Mouse (Mus musculus) kidney, postnatal 14 days (tissue): ENCODE measurements at regions not wholly inside any gene's neighbourhood (a gene's known extent, or its start where the extent isn't known, plus 50 kb on each side); places are given as distances from the start of the nearest gene placed in this dataset.

Experiments
- DNase-seq: peaks from one replicate; pipeline ENCODE4 v3.0.0; 2022; ENCODE audit warnings: mixed read lengths

DNA sequence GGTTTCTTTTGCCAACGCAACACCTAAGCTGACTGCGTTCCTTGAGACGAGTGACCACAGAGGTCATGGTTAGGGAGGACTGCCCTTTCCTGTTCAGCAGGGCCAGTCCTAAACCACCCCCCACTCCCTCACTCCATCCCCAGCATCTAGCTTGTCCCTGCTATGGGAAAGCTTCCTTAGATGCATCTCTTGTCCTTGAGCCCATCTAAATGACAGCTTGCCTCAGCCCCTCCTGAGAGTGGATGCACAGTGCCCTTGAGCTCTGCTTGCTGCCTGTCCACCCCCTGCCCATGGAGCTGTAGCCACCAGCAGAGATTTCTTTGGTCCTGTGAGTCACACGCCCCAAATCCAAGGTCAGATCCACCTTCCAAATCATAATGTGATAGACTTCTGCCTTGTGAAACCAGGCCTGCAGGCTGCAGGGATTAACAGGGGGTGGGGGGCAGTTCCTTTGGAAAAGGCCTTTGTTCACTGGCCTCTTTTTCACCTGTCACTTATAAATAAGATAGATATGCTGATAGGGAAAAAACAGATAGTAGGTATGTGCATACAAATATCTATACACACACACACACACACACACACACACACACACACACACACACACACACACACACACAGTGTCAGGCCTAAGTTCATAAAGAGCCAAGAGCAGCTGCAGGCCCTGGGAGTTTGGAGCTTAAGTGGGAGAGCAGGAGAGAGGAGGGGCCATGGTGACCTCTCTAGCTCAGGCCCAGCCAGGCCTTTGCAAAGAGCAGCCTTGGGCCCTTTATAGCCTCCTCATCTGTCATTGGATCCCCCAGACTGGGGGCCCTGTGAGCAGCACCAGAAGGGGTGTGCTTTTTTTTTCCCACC is 56.4 kb upstream of the Adra2c start:
- no peak for DNase-seq

DNA sequence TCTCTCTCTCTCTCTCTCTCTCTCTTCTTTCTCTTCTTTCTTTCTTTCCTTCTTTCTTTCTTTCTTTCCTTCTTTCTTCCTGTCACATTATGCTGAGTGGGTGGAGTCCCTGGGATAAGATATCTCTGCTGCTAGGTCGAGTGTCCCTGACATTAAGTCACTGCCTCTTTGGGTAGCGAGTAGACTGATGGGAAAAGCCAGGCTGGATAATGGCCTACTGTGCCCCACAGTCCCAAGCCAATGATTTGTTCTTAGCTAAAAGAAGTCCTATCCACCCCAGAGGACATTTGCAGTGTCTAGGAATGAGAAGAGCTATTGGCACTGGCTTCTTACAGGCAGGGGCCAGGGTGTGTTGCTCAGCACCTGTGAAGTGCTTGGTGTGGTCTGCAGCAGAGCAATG is 61.8 kb upstream of the Adra2c start:
- no peak for DNase-seq

DNA sequence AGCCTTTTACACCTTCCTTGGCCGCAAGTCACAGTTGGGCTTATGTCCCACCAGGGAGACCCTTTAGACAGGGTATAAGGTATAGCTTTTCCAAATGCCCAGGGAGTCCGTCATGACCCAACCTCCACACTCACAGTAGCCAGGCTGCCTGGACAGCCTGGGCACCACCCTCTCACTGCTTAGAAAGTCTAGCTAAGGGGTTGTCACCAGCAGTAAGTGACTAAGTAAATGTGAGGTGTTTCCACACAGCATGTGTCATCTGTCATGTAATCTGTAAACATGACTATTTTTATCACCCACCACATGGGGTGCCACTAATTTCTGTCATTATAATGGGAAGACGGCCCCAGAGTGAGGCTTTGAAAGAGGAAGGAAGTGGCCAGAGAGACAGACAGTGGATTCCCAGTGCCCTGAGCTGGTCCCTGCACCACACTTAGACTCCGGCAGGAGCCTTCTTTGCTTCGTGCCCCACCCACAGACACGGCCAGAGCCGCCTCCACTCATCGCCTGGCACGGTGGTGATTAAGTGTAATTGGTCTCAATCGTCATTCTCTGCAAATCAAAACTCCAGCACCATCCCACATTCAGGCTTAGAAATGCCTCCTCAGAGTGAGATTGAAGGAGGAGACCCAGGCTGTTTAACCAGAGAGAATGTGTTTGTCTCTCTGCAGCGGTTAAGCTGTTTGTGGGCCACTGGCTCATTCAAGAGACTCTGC is 62.5 kb upstream of the Adra2c start:
- no peak for DNase-seq

DNA sequence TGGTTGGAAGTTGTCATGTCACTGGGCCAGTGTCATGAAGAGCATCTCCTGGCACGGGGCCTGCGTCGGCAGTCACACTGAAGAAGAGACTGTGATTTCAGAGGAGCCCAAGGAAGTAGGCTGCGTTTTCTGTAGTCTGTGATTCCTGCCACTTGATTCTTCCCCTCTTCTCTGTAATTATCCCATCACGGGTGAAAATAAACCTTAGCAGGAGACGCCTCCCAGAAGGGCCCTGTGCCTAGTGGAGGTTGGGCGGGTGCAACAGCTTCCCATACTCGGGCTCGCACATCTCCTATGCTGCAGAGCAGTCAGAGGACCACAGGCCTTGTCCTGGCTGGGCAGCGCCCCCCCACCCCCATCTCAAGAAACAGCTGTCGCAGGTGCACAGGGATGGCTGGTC is 63.1 kb upstream of the Adra2c start:
- DNase-seq: no peak

DNA sequence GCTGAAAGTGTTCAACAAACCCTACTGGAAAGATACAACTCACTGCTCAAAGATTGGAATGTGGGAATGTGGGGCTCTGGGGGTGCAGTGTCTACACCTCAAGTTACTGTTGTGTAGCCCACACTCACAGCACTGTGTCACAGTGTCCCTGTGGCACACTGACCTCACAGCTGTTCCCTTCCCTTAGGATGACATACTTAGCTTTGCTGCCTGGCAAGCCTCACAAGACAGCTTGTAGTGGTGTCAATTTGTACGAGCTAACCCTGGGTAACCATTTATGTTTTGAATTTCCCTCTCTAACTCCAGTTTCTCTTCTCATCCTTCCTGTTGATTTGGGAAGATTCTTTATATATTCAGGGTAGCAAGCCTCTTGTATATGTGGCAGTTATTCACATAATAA is 68.8 kb upstream of the Adra2c start:
- no peak for DNase-seq

DNA sequence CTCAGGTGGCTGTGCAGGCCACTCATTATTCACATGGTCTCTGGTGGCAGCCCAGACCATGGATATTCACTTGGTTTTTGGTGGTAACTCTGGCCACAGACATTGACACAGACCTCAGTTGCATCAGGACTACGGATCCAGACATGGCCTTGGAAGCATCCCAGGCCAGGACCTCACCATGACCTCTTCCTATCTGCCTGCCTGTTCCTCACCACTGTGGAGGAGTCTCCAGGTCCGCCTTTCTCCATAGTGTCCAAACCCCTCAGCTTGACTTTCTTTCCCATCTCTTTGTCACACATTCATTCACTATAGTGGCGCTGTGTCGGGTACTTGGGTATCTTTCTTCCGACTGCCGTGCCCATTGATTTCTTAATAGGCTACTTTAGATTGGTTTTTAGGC is 74.1 kb upstream of the Adra2c start:
- no peak for DNase-seq

DNA sequence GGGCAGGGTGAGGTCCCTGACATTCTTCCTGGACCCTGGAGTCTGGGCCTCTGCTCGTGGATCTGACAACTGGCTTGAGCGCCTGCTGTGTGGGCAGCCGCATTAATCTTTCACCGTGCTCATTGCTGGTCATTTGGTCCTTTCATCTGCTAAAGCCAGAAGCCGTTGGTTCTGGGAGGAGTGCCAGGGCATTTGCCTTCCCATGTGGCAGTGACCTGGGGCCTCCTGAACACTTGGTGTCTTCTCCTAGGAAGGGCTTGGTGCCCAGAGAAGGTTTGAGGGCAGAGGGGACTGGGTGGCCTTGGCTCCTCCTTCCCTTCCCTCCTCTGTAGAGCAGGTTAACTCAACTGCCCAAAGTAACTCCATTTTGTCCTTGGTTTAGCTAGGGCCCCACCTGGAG is 79.7 kb upstream of the Adra2c start:
- DNase-seq: no peak

DNA sequence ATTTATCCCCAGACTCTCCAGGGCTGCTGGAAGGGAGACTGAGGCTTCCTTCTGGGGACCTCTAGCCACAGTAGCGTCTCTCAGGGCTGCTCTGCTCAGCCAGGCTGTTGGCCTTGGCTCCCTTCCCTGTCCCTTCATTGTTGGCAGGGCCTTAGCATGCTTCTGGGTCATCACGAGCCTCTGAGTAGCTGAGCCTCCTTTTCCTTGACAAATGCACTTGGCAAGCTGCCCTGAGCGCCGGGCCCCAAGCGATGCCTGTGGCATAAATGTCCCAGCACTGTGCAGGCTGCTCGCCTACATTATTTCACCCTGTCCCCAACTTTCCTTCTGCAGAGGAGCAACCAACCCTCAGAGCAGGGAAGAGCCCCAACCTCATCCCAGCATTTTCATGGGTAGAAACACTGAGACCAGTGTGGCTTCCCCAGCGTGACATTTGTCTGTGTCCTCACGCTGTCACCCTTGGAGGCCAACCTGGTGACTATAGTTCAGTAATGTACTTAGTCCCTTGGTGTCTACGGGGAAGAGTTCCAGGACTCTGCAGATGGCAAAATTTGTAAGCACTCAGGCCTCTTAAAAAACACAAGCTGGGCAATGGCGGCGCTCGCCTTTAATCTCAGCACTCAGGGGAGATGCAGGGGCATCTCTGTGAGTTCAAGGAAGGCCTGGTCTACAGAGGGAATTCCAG is 83.7 kb upstream of the Lrpap1 start:
- DNase-seq: peak; percentile 84

DNA sequence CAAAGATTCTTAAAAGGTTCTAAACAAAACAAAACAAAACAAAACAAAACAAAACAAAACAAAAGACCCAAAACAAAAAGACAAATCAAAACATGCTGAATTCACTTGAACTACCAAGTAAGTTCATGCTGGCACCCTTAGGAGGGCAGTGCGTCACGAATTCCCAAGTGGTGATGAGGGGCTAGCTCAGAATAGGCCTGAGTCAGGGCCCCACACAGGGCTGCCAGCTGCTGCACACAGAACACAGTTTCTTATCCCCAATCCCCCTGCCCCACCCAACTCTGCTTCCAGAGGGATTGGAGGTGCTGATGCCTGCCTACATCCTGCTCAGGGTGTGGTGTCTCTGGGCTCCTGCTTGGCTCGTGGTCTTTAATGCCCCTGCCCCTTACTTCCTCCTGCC is 80.3 kb upstream of the Lrpap1 start:
- no peak for DNase-seq

DNA sequence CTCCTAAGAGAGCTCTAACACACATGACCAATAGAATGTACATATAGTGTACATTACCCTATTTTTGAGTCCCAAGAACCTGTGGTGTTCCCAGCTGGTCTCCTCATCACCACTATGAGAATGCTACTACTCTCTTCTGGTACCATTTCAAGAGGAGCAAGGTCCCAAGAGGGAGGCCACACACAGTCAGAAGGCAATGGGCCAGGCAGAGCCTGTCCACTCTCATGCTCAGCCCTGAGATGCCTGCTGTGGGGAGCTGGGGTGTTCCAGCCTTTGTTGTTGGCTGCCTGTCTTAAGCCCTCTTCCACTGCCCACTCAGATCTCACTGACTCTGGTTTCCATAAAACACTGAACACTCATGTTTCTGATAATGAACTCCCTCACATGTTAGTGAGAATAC is 79.7 kb upstream of the Lrpap1 start:
- no peak for DNase-seq

DNA sequence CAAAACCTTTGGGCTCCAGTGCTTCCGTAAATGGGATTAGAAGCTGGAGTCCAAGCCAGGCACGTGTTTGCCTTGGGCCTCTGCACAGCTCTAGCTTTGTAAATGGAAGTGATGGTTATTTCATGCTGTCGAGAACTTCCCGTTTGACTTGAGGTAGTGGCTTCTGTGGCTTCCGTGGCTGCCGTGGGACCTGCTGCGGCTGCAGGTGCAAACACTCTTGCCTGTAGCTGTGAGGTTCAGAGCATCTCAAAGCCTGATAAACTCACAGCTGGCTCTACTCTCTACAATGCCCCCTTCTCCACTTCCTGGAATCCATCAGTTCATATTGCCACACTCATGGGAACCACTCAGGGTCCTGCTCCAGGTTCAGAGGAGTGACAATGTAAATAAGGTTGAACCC is 77.9 kb upstream of the Lrpap1 start:
- DNase-seq: no peak

DNA sequence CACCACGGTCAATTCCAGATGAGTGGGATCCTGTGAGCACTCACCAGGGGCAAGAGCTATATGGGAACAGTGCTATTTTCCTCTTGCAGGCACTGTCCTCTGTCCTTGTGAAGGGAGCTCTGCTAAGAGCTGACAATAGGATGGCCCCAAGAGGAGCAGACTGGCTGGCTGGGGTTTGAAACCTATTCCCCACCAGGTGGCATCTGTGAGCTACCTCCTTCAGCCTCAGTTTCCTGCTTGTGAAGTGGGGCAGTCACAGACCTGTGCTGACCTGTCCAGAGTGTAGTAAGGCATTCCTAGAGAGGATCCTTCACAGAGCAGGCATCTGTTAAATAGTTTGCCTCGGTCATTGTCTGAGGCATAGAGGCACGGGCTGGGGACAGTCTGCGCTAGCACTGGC is 71.8 kb upstream of the Lrpap1 start:
- no peak for DNase-seq

DNA sequence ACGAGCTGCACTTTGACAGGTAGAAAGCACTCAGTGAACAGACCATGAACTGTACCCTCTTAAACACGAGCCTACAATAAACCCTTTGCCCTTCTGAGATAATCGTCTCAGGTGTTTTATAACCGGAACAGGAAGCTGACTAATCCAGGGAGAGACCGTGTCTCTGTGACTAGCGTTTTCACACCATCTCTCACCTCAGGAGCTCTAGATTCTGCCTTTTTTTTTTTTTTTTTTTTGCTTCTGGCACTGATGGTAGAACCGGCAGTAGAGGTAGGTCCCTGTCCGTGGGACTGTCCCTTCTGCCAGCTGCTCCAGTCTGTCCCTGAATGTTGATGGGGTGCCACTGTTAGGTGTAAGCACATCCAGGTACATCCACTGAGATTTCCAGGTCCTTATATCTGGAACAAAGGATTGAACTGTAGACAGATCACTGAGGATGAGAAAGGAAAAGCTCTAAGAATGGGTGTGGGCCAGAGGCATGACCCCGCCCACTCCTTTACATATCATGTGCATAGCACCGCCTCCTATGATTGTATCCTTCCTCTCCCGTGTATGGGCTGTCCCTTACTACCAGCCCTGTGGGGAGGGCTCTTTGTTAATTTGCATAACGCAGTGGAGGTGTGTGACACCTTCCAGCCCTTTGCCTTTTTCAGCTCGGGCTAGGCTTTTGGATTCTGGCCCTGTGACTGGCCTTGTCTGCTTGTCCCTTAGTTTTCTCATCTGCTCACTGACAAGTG is 70.7 kb upstream of the Lrpap1 start:
- no peak for DNase-seq

DNA sequence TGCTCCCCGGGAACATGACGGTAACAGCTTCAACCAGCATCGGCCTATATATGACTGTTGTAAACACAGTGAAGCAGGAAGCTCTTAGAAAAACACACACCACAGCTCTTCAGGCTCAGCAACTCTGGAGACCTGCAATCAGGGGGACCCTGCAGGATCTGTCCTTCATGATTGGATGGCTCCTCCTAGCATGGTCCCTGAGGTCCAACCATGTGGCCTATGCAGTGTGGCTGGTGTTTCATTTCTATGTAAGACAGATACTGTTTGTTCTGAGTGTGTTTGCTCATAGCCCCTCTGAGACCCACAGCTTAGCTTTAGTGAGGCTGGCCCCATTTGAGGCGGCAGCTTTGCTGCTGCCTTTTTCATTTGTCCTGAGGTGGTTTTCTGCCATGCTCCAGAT is 68.8 kb upstream of the Lrpap1 start:
- no peak for DNase-seq

DNA sequence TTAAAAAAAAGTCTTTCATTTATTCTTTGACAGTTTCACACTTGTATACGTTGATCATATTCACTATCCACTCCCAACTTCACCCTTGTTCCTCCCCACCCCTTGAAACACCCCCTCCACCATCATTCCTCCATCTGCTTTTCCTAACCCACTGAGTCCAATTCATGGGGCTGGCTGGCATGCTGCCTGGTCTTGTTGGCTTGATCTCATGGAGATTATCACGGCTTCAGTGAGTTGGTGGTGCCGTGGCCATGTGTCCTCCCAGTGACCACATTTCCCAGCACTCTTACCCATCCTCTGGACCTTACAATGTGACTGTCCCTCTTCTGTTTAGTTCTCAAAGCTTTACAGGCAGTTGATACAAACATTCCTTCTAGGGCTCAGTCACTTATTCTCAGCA is 65.8 kb upstream of the Lrpap1 start:
- DNase-seq: no peak

DNA sequence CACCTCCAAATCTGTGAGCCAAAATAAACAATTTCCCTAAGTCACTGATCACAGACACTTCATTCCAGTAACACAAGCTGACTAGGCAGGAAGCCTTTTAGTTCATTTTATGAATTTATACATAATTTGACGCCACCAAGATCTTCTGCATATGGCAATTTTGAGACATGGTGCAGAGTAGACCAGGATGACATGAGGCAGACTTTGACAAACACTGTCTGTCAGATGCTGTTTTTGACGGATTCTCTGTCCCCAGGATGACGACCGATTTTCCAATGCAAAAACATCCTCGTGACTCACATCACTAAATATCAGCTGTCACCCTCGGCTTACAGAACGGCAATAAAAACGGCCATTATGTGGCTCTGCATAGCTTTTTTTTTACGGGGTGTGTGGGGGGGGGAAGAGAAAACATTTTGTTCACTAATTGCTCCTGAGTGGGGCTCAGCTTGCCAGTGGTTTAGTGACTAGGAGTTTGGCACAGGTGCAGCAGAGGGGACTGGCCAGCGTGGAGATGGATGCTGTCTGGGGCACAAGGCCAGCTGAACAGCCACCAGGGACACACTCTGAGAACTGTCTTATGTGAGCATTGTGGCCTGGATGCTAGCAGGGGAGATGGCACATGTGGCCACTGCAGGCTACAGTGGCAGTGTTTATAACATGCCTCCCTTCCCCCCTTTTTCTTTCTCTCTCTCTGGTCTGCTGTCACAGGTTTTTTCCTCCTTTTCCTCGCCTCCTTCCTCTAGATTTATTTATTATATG is 65.0 kb upstream of the Lrpap1 start:
- no peak for DNase-seq

DNA sequence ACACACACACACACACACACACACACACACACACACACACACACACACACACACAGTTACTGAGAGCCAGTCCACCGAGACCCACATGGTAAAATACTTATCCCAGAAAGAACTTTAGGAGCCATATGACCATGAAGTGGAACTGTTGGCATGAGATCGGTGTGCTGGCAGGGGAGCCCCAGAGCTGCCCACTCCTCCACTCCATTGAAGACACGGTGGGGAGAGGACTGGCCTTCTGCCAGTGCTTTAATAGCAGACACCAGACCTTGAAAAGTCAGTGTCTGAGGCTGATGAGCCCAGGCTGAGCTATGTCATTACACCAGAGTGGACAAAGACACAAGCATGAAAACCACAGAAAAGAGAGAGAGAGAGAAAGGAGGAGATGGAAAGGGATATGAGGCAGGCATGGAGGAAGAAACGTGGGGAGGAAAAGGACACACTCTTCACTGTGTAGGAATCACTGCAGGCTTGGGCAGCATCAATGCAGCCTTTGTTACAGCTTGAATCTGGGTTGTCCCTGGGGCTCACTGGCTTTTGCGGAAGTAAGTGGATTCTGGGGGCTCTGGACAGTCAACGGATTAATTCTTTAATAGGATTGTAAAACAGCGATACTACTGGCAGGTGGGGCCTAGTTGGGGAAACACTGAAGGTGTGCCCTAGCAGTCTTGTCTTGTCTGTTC is 64.2 kb upstream of the Lrpap1 start:
- no peak for DNase-seq

DNA sequence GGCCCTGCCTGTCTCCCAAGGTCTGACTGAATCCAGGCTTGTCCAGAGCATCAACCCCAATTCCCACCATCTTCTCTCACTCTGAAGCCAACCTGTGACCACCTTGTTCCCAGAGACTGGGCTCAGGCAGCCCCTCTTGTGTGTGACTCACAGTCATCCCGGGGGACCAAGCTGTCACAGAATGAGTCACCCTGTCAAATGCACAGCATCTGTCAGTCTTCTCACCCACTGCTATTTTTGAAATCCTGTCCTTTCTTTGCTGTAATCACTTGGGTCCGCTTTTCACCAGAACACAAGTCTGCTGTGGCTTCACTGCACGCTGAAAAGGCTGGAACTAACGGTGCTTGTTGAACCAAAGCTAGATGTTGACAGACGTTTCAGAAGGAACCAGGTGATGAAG is 63.3 kb upstream of the Lrpap1 start:
- no peak for DNase-seq

DNA sequence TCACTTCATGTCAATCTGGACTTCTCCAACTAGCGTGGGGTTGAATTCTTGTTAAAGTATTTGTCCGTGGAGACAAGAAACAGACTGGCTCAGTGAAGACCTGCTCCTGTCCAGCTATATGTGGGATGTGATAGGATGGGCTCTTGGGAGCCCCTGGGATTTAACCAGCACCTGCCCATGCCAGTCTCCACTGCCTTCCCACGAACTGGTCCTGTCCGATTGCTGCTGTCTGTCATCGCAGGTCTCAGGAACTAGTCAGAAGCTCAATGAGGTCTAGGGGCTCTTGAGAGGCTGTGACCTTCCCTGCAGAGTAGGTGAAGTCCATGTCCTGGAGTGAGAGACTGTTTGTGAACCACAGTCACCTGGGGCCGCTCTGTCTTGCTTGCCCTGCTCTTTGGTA is 62.8 kb upstream of the Lrpap1 start:
- DNase-seq: no peak

DNA sequence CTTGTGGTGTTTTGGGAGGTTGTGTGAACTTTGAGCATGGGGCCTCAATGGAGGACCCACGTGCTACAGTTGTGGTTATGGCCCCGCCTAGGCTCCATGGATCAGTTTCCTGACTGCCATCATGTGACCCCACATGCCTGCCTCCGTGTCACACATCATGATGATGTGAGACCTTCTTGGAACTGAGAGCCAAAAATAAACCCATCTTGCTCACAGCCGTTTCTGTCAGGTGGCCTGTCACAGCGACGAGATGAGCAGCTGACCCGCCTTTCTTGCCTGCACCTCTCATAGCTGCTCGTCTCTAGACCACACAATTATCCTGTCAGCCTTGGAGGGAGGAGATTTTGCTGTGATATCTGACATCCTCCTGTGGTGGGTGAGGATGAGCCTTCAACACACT is 60.4 kb upstream of the Lrpap1 start:
- no peak for DNase-seq

DNA sequence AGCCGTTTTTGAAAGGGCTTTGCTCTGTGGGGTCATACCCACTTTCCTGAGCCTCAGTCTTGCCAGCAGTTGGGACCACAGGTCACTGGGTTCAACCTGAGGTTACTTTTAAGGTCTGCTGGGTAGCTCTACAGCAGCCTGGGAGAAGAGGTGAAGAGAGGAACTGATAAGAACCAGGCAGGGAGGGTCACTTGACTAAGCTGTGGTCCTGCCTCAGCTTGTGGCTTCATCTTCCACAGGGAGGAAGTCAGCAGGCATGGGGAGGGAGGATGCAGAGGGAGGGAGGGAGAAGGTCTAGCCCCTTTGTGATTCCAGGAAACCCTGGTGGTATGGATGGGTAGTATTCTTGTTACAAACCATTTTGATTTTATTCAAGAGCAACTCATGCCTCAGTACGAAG is 59.9 kb upstream of the Lrpap1 start:
- no peak for DNase-seq

DNA sequence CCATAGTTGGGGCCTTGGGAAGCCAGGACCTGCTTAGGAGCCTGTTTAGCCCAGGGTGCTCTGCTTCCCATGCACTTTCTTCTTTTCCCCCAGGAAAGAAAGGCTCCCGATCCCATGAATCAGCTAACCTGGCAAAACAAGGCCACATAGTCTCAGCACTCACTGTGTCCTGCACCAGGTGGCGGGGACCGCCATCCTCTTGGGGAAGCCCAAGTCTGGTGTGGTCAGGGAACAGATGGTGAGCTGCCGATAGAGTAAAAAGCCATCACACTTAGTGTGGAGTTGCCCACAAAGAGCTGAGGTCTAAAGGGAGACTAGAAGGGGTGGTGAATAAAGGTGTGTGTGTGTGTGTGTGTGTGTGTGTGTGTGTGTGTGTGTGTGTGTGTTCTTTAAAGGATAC is 57.0 kb upstream of the Lrpap1 start:
- no peak for DNase-seq
